Mouse (Mus musculus): ENCODE measurements around the gene Ier2. TPM values are rescaled to one million over a fixed set of nuclear protein-coding genes. Genes with fewer than 3 reads are reported as not detected.

The Ier2 gene
- total RNA-seq (2023): 100 to 1,000 TPM; 226 to 246 TPM

DNA sequence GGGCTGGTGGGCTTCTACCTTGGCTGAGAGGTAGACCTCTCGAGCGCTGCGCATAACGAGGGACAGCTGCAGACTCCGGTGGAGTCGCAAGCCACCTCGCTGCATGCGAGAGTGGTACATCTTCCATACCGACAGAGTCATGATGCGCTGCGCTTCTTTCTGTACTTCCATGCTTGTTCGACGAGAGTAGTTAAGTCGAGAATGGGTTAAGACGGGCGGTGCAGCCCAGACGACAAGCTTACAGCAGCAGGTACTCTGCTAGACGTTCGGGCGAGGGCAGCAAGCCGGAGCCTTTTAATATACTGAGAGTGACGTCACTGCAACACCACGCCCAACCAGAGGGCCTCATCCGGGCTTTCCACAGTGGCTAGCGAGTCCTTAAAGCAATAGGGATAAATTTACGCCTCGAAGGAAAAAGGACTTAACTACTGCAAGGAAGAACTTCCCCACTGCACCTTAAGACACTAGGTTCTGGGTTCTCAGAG lies at the start of gene Ier2:
TSS of gene Ier2 (minus strand) at position 272 of the 485 bp plus-strand sequence.

DNA sequence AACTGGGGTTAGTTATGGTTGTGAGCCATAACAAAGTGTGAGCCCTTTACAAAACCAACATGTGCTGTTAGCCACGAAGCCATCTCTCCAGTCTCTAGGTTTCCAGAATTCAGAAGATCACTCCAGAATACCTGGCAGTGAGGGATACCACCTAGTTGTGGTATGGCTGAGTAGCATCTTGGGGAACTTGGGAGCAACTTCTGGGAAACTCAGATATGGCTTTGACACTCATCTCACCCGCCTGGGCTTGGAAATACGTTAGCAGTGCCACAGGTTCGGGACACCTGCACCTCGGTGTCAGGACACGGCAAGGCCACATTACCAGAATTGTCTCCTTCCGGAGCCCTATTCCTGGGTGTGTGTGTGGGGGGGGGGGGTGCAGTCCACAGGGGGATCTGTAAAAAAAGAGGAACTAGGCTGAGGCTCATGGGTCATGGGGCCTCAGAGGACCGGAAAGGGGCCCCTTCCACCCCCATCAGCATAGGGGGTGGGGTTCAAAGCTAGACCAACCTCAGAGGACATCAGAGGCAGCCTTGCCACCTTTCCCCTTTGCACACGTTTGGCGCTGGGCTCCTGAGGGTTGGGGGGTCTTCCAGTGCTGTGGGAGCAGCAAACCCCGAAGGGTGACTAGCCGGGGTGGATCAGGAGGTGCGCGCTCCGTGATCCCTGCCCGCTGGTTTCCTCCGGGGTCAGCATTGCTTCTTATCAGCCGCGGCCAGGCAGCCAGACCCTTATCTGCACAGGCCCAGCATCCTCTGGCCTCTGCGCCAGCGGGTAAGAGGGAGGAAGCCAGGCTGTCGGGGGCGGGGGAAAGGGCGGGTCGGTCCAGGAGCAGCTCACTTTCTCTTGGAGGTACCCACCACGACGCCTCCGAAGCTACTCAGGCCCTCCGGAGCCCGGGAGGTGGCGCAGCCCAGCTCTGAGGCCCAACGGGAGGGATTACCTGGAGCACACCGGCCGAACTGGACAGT lies 38.6 kb upstream of the Ier2 start, which contains the start of gene Lyl1:
TSS of gene Lyl1 (plus strand) at position 517 of the 971 bp plus-strand sequence.

DNA sequence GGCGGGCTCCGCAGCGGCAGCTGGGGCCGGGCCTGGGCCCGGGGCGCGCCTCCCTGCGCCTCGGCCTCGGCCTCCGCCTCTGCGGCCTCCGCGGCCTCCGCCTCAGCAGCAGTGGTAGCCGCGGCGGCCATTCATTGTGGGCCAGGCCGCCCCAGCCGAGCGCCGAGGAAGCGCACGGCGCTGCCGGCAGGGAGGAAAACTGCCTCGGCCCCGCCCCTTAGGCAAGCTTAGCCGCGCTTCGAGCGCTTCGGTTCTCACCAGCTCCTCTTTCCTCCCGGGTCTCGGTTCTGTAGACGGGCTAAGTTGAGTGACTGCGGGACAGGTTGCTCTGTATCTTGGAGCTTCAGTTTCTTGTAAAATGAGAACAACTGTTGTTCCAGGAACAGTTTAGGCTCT lies 25.1 kb upstream of the Ier2 start, which contains the start of gene Nacc1:
TSS of gene Nacc1 (minus strand) at position 158 of the 396 bp plus-strand sequence.

DNA sequence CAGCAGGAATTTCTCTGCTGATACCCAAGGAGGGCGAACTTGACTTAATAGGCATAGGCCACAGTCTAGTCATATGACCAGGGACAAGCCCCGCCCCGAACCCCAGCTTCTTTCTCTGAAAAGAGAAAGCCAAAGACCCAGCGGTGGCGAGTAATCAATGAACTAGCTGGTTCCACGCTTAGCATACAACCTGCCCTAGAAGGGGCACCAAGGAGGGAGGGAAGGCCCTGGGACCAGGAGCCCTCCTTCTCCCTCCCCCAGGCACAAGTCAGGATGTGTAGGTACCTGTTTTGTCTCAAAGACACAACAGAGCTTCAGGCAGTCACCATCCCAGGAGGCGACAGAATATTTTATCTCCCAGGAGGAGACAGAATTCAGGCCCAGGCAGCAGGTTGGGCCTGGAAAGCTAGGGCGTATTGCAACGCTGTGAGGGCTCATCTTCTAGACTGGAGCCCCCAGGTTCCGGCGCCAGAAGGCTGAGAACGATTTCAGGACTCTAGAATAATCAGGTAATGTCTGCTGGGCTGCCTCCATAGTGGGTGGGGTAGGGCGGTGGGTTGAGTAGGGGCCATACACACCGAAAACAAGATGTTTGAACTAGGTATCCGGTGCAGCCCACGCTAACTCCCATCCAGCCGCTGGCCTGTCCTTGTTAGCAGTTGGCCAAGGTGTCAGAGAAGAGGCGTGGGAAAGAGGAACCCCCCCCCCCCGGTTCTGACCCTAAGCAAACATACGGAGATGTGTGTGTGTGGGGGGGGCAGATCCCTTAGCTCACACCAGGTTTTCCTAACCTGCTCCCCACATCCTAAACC lies 23.7 kb upstream of the Ier2 start, which contains the start of gene Trmt1:
TSS of gene Trmt1 (plus strand) at position 117 of the 812 bp plus-strand sequence.

Other genes starting within 250 kb of the Ier2 start
- 100 to 1,000 TPM; 187 to 197 TPM for gene Trmt1, start 23.5 kb upstream of the Ier2 start, total RNA-seq (2023)
- gene Nacc1, start 25.0 kb upstream of the Ier2 start, total RNA-seq (2023): 10 to 100 TPM; 60.9 to 61.2 TPM
- 100 to 1,000 TPM; 121 to 155 TPM for gene Lyl1, start 38.6 kb upstream of the Ier2 start, total RNA-seq (2023)
- not detected for gene G430095P16Rik, start 60.2 kb upstream of the Ier2 start, total RNA-seq (2023)
- gene Nfix, start 137.5 kb upstream of the Ier2 start, total RNA-seq (2023): 1 to 10 TPM; 2.1 to 3.5 TPM
- 1 to 10 TPM; 3.7 TPM for gene Dand5, start 160.0 kb upstream of the Ier2 start, total RNA-seq (2023)
- 10 to 100 TPM; 11.6 to 15.1 TPM for gene Gadd45gip1, start 168.7 kb upstream of the Ier2 start, total RNA-seq (2023)
- 10 to 100 TPM; 50.4 to 66.1 TPM for gene Rad23a, start 177.8 kb upstream of the Ier2 start, total RNA-seq (2023)
- 100 to 1,000 TPM; 565 to 613 TPM for gene Calr, start 184.1 kb upstream of the Ier2 start, total RNA-seq (2023)
- gene Farsa, start 194.1 kb upstream of the Ier2 start, total RNA-seq (2023): 10 to 100 TPM; 77.3 to 81.2 TPM
- gene Syce2, start 209.3 kb upstream of the Ier2 start, total RNA-seq (2023): 1 to 10 TPM; 5.8 to 8.6 TPM
- 10 to 100 TPM; 22.0 to 32.9 TPM for gene Gcdh, start 231.1 kb upstream of the Ier2 start, total RNA-seq (2023)
- gene Klf1, start 239.1 kb upstream of the Ier2 start, total RNA-seq (2023): not detected
- 10 to 100 TPM; 62.8 to 69.8 TPM for gene Dnase2a, start 245.7 kb upstream of the Ier2 start, total RNA-seq (2023)